Mouse (Mus musculus) hindbrain, embryonic 10.5 days (tissue): ENCODE results near the gene Hnf4a. TPM values are rescaled to one million over a fixed set of nuclear protein-coding genes. Genes with fewer than 3 reads are reported as not detected.

ENCODE experiments used
- DNase-seq: peaks from one replicate; pipeline ENCODE4 v3.0.0-alpha.2; 2017; ENCODE audit warnings: low spot score
- H3K27ac ChIP-seq: fragments of 300-500 bp; sonication (generic); 2 replicates; pipeline ENCODE4 v1.5.1; 2016; ENCODE audit warnings: mild to moderate bottlenecking, moderate library complexity
- H3K27me3 ChIP-seq: fragments of 300-500 bp; sonication (generic); 2 replicates; pipeline ENCODE4 v1.6.1; 2016; ENCODE audit warnings: mild to moderate bottlenecking; ENCODE audit not compliant: poor library complexity, insufficient read depth, severe bottlenecking
- H3K36me3 ChIP-seq: fragments of 300-500 bp; sonication (generic); 2 replicates; pipeline ENCODE4 v1.6.1; 2016; ENCODE audit warnings: mild to moderate bottlenecking, moderate library complexity
- H3K4me1 ChIP-seq: fragments of 300-500 bp; sonication (generic); replicated peaks from 2 replicates; pipeline ENCODE4 v1.6.1; 2016; ENCODE audit warnings: mild to moderate bottlenecking
- H3K4me3 ChIP-seq: fragments of 300-500 bp; sonication (generic); 2 replicates; pipeline ENCODE4 v1.5.1; 2016; ENCODE audit warnings: mild to moderate bottlenecking, moderate library complexity
- H3K9me3 ChIP-seq: fragments of 300-500 bp; sonication (generic); 2 replicates; pipeline ENCODE4 v1.6.1; 2016; ENCODE audit warnings: mild to moderate bottlenecking, moderate library complexity
- WGBS: fragments of 180-500 bp; shearing (Covaris S2); methylation state at CpG from one replicate; pipeline ENCODE4 v1.1.7; 2016; 5-methylcytosine and 5-hydroxymethylcytosine counted together
- polyA plus RNA-seq: library from polyadenylated mRNA; unstranded; fragments of >200 nt; fragmentation: Nextera tagmentation; extraction: Ambion mirVana; gene quantifications from 2 replicates; pipeline ENCODE4 v1.2.1, GENCODE M21; 2016

The Hnf4a gene
- polyA plus RNA-seq, 1 experiment from 2014 or later: not detected

- Histone ChIP-seq H3K27me3 (peaks cover 14% of the 10 kb centered on the region), H3K27ac (no peak overlapping the region), H3K4me3 (no peak overlapping the region), H3K36me3 (no peaks in the 10 kb centered on the region), H3K4me1 (peaks cover 11% of the 10 kb centered on the region), H3K9me3 (no peaks in the 10 kb centered on the region)
- no peak for DNase-seq
- 82% methylated on average over 13 of the region's 13 CpGs for WGBS
Observed at GRCm38 (mm10) chr2:163539321-163540040, 32.9 kb downstream of the Hnf4a start.

GRCm38 (mm10) chr2:163540231-163541117, 33.9 kb downstream of the Hnf4a start:
- H3K27me3 ChIP-seq: peaks cover 11% of the 10 kb centered on the region
- no peak overlapping the region for H3K4me3 ChIP-seq
- 0 out of 2 replicates have a peak, but pooled peaks cover 6% of the 10 kb centered on the region for H3K4me1 ChIP-seq
- WGBS: 81% methylated on average over 9 of the region's 9 CpGs
- no peak for DNase-seq
- H3K36me3 ChIP-seq: no peaks in the 10 kb centered on the region
- no peak overlapping the region for H3K27ac ChIP-seq
- no peaks in the 10 kb centered on the region for H3K9me3 ChIP-seq

- no peak for DNase-seq
- 84% methylated on average over 10 of the region's 10 CpGs for WGBS
- Histone ChIP-seq H3K9me3 (no peaks in the 10 kb centered on the region), H3K27me3 (0 out of 2 replicates have a peak, but pooled peaks cover under 1% of the 10 kb centered on the region), H3K36me3 (no peaks in the 10 kb centered on the region), H3K27ac (no peak overlapping the region), H3K4me3 (no peak overlapping the region), H3K4me1 (0 out of 2 replicates have a peak, but pooled peaks cover 1% of the 10 kb centered on the region)
Observed at GRCm38 (mm10) chr2:163541568-163542182, 35.1 kb downstream of the Hnf4a start.

GRCm38 (mm10) chr2:163542674-163543073, 36.1 kb downstream of the Hnf4a start:
- WGBS: 89% methylated on average over 10 of the region's 10 CpGs
- H3K36me3 ChIP-seq: no peaks in the 10 kb centered on the region
- H3K27me3 ChIP-seq: no peaks in the 10 kb centered on the region
- no peak overlapping the region for H3K27ac ChIP-seq
- DNase-seq: no peak
- no peaks in the 10 kb centered on the region for H3K4me1 ChIP-seq
- no peaks in the 10 kb centered on the region for H3K9me3 ChIP-seq
- no peak overlapping the region for H3K4me3 ChIP-seq

GRCm38 (mm10) chr2:163546623-163547318, 40.2 kb downstream of the Hnf4a start:
- no peak for DNase-seq
- Histone ChIP-seq H3K9me3 (no peaks in the 10 kb centered on the region), H3K27ac (no peak overlapping the region), H3K4me3 (no peak overlapping the region), H3K27me3 (no peaks in the 10 kb centered on the region), H3K4me1 (peaks cover 7% of the 10 kb centered on the region; the same call in 1 of the 2 replicates), H3K36me3 (no peaks in the 10 kb centered on the region)
- 78% methylated on average over 14 of the region's 14 CpGs for WGBS

GRCm38 (mm10) chr2:163548822-163549221, 42.2 kb downstream of the Hnf4a start:
- H3K36me3 ChIP-seq: no peaks in the 10 kb centered on the region
- no peak overlapping the region for H3K4me3 ChIP-seq
- no peaks in the 10 kb centered on the region for H3K9me3 ChIP-seq
- 71% methylated on average over 6 of the region's 6 CpGs for WGBS
- H3K27ac ChIP-seq: no peak overlapping the region
- no peak for DNase-seq
- H3K27me3 ChIP-seq: no peaks in the 10 kb centered on the region
- peaks cover 7% of the 10 kb centered on the region; the same call in 1 of the 2 replicates for H3K4me1 ChIP-seq

GRCm38 (mm10) chr2:163549786-163550185, 43.2 kb downstream of the Hnf4a start:
- H3K4me3 ChIP-seq: no peak overlapping the region
- no peak for DNase-seq
- no peaks in the 10 kb centered on the region for H3K36me3 ChIP-seq
- peaks cover 10% of the 10 kb centered on the region; the same call in 1 of the 2 replicates for H3K4me1 ChIP-seq
- H3K9me3 ChIP-seq: no peaks in the 10 kb centered on the region
- no peaks in the 10 kb centered on the region for H3K27me3 ChIP-seq
- no peak overlapping the region for H3K27ac ChIP-seq
- WGBS: 53% methylated on average over 6 of the region's 6 CpGs

GRCm38 (mm10) chr2:163552518-163552929, 45.9 kb downstream of the Hnf4a start:
- Histone ChIP-seq H3K4me1 (peaks cover 10% of the 10 kb centered on the region; the same call in 1 of the 2 replicates), H3K36me3 (no peaks in the 10 kb centered on the region), H3K9me3 (no peaks in the 10 kb centered on the region), H3K4me3 (no peak overlapping the region), H3K27me3 (no peaks in the 10 kb centered on the region), H3K27ac (no peak overlapping the region)
- no peak for DNase-seq
- 88% methylated on average over 8 of the region's 8 CpGs for WGBS

GRCm38 (mm10) chr2:163554425-163554982, 47.9 kb downstream of the Hnf4a start:
- no peak for DNase-seq
- WGBS: 81% methylated on average over 4 of the region's 4 CpGs
- H3K4me1 ChIP-seq: peaks cover 10% of the 10 kb centered on the region; the same call in 1 of the 2 replicates
- no peak overlapping the region for H3K4me3 ChIP-seq
- H3K9me3 ChIP-seq: no peaks in the 10 kb centered on the region
- no peaks in the 10 kb centered on the region for H3K36me3 ChIP-seq
- H3K27ac ChIP-seq: no peak overlapping the region
- H3K27me3 ChIP-seq: no peaks in the 10 kb centered on the region

- Histone ChIP-seq H3K4me3 (no peak overlapping the region), H3K9me3 (no peaks in the 10 kb centered on the region), H3K27ac (no peak overlapping the region), H3K4me1 (peaks cover 5% of the 10 kb centered on the region; the same call in 1 of the 2 replicates), H3K27me3 (no peaks in the 10 kb centered on the region), H3K36me3 (no peaks in the 10 kb centered on the region)
- no peak for DNase-seq
- 76% methylated on average over 6 of the region's 6 CpGs for WGBS
Observed at GRCm38 (mm10) chr2:163554996-163555395, 48.4 kb downstream of the Hnf4a start.

GRCm38 (mm10) chr2:163555417-163555816, 48.8 kb downstream of the Hnf4a start:
- no peak overlapping the region for H3K4me3 ChIP-seq

GRCm38 (mm10) chr2:163558548-163558947, 51.9 kb downstream of the Hnf4a start:
- WGBS: 90% methylated on average over 1 of the region's 1 CpGs
- Histone ChIP-seq H3K36me3 (no peaks in the 10 kb centered on the region), H3K27me3 (no peaks in the 10 kb centered on the region), H3K9me3 (no peaks in the 10 kb centered on the region), H3K4me3 (no peak overlapping the region), H3K27ac (no peak overlapping the region), H3K4me1 (0 out of 2 replicates have a peak, but pooled peaks cover 3% of the 10 kb centered on the region)
- no peak for DNase-seq

More at GRCm38 (mm10) chr2:163555417-163555816, 48.8 kb downstream of the Hnf4a start:
- Histone ChIP-seq H3K36me3 (no peaks in the 10 kb centered on the region), H3K9me3 (no peaks in the 10 kb centered on the region), H3K27ac (no peak overlapping the region), H3K27me3 (no peaks in the 10 kb centered on the region), H3K4me1 (0 out of 2 replicates have a peak, but pooled peaks cover 3% of the 10 kb centered on the region)
- no peak for DNase-seq
- 77% methylated on average over 13 of the region's 13 CpGs for WGBS
